Mouse (Mus musculus) thymus, postnatal 14 days (tissue): ENCODE results near the gene Plekhh3.
"Not testable (repeated sequence)": the region's sequence is repeated elsewhere in the genome, so short reads cannot be mapped to it uniquely, and the experiment has no call there.

Experiments used
- DNase-seq: peaks from one replicate; pipeline ENCODE4 v3.0.0; 2021

Gene Plekhh3

GRCm38 (mm10) chr11:101149178-101150105 lies 21.7 kb downstream of the Plekhh3 start:
- no peak for DNase-seq

GRCm38 (mm10) chr11:101148751-101149150 lies 22.4 kb downstream of the Plekhh3 start:
- DNase-seq, result no peak

GRCm38 (mm10) chr11:101146377-101146776 lies 24.8 kb downstream of the Plekhh3 start:
- DNase-seq, result no peak

GRCm38 (mm10) chr11:101143338-101144225 lies 27.6 kb downstream of the Plekhh3 start:
- peak; percentile 63 for DNase-seq

- DNase-seq, result no peak
These were observed 28.8 kb downstream of the Plekhh3 start for GRCm38 (mm10) chr11:101142215-101142967.

- DNase-seq, result no peak
These were observed 30.1 kb downstream of the Plekhh3 start for GRCm38 (mm10) chr11:101141088-101141487.

GRCm38 (mm10) chr11:101140164-101140819 lies 30.9 kb downstream of the Plekhh3 start:
- DNase-seq, result no peak

- DNase-seq, result no peak
These were observed 32.5 kb downstream of the Plekhh3 start for GRCm38 (mm10) chr11:101138536-101139181.

- no peak for DNase-seq
These were observed 34.2 kb downstream of the Plekhh3 start for GRCm38 (mm10) chr11:101137000-101137399.

- no peak for DNase-seq
These were observed 36.8 kb downstream of the Plekhh3 start for GRCm38 (mm10) chr11:101134217-101134865.

- no peak for DNase-seq
These were observed 38.1 kb downstream of the Plekhh3 start for GRCm38 (mm10) chr11:101133037-101133436.

- DNase-seq, result peak; percentile 40
These were observed 39.5 kb downstream of the Plekhh3 start for GRCm38 (mm10) chr11:101131701-101132100.

GRCm38 (mm10) chr11:101131187-101131586 lies 40.0 kb downstream of the Plekhh3 start:
- DNase-seq, result no peak

GRCm38 (mm10) chr11:101130056-101130756 lies 40.9 kb downstream of the Plekhh3 start:
- DNase-seq, result no peak

GRCm38 (mm10) chr11:101128996-101129577 lies 42.1 kb downstream of the Plekhh3 start:
- no peak for DNase-seq

GRCm38 (mm10) chr11:101127075-101127474 lies 44.1 kb downstream of the Plekhh3 start:
- peak; percentile 27 for DNase-seq

- not testable (repeated sequence) for DNase-seq
These were observed 46.1 kb downstream of the Plekhh3 start for GRCm38 (mm10) chr11:101125008-101125407.

- not testable (repeated sequence) for DNase-seq
These were observed 46.7 kb downstream of the Plekhh3 start for GRCm38 (mm10) chr11:101124494-101124893.

- peak; percentile 27 for DNase-seq
These were observed 50.5 kb downstream of the Plekhh3 start for GRCm38 (mm10) chr11:101120545-101121188.
